Mouse (Mus musculus): Measurements from ENCODE around the gene Gpc4.

Gene Gpc4

DNA sequence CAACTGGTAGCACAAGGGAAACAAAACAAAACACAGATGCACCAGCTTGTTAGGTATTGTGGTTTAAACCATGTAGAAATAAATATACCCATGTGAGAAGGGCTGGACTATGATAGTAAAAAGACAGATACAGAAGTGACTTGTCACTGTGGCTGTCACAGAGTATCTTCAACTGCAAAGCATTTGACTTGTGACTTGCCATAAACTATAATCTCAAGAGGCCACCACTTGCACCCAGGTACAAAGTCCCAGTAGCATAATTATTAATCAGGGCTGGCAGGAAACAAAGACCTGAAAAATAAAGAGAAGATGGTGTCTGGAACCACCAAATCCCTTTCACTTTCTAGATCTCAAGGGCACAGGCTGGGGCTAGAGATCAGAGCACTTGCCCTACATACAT is 19.5 kb downstream of the Gpc4 start:
- no peak for DNase-seq (ENCODE audit: low spot score)

DNA sequence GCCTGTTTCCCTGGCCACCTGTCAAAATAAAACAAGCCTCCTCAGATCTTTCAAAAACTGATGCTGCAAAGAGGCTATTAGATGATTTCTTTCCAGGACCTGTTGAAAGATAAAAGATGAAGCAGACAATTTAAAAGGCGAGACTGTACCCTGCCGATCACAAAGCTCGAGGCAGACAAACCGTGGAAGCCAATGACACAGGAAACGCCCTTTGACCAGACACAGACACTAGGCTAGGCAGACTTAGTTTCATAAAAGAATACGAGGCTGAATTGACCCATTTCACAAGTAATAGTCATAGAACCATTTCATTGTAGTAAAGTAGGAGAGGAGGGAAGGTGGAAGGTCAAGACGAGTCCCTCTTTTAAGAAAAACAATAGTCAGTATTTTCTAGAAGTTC is 20.6 kb downstream of the Gpc4 start:
- no peak for DNase-seq (ENCODE audit: low spot score)

DNA sequence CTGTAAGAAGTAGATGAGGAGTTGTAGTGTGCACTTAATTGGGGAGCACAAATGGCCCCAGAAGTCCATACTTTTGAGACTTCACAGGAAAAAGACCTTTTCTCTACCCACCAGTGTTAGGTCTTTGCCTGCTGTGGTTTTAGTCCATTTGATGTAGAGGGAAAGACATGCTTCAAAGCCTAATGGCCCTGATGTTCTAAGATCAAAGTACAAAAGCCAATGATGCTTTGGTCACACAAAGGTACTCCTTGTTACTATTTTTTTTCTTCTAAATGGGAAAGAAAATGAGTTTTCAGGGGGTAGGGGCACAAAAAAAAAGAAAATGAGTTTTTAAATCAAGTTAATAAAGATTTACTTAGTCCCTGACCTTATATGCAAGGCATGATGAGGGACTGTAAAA is 24.7 kb downstream of the Gpc4 start:
- DNase-seq (ENCODE audit: low spot score): no peak

- DNase-seq (ENCODE audit: low spot score): no peak
Measured at GRCm38 (mm10) chrX:52138461-52139075, 26.5 kb downstream of the Gpc4 start.

GRCm38 (mm10) chrX:52138033-52138432 is 27.0 kb downstream of the Gpc4 start:
- DNase-seq (ENCODE audit: low spot score): no peak

- DNase-seq (ENCODE audit: low spot score): no peak
Measured at GRCm38 (mm10) chrX:52136525-52136924, 28.5 kb downstream of the Gpc4 start.

DNA sequence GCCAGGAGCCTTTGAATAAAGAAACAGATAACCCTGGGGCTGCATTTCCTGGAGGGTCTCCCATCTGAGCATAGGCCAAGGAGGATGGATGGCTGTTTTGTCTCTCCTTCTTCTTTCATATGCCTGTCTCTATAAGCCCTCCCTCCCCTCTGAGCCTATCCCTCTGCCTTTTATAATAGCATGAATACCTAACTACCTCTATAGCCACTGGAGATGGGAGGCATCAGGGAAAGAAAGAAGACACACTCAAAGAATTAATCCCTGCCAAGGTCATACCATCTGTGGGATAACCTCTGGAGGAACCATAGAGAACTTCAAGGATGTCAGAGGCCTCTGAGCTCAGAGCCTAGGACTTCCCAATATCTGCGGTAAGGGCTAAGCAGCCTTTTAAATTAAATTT is 35.4 kb downstream of the Gpc4 start:
- no peak for DNase-seq (ENCODE audit: low spot score)

- no peak for DNase-seq (ENCODE audit: low spot score)
Measured at GRCm38 (mm10) chrX:52128794-52129193, 36.3 kb downstream of the Gpc4 start.

GRCm38 (mm10) chrX:52113651-52114050 is 51.4 kb downstream of the Gpc4 start:
- DNase-seq (ENCODE audit: low spot score): no peak

- DNase-seq (ENCODE audit: low spot score): no peak
Measured at GRCm38 (mm10) chrX:52109663-52110062, 55.4 kb downstream of the Gpc4 start.

- no peak for DNase-seq (ENCODE audit: low spot score)
Measured at GRCm38 (mm10) chrX:52108966-52109365, 56.1 kb downstream of the Gpc4 start.

DNA sequence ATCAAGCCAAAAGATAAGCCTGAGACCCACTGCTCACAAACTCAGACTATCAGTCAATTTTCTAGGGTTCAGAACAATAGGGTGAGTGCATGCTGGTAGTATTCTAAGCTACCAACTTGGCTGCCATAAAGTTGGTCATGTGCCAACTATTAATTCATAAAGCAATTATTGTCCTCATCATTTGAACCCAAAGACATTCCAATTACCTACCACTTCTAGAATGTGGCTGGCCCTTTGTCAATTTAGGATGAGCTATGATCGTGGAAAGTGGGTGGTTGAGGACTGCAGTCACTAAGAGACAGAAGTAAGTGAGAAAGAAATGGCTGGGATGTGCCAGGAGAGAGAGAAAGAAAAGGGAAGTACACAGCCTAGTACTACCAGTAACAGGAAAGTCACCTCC is 61.3 kb downstream of the Gpc4 start:
- DNase-seq (ENCODE audit: low spot score): no peak

DNA sequence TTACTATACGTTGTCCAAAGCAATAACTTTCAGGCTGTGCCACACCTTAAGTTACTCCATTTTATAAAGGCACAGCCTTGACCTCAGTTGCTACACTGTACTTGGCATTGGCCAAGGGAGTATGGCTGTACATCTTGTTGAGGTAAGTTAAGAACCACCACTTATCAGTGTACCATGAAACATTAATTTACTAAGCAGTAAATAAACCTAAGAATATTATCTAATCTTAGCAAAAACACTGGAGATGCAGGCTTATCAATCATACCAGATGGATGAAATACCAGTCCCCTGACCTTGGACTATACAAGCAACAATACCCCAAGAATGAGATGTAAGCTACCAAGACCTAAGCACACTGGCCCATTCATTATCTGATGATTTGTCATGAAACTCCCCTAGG is 63.1 kb downstream of the Gpc4 start:
- no peak for DNase-seq (ENCODE audit: low spot score)

DNA sequence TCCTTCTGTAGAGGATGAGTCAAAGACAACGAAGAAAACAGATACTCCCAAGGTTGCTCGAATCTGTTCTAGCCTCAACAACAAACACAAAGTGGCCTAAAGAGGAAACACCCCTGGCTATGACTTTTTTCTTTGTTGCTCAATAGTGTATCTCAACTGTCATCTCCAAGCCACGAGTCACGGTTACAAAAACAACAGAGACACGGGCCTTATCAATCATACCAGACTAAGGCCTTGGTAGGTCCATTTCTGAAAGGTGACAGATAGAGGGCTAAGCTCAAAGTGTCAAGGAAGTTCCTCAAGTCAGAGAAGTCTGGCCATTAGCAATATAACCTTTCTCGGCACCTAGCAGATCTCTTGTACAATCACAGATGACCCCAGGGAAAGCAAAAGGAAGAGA is 63.6 kb downstream of the Gpc4 start:
- DNase-seq (ENCODE audit: low spot score): no peak

DNA sequence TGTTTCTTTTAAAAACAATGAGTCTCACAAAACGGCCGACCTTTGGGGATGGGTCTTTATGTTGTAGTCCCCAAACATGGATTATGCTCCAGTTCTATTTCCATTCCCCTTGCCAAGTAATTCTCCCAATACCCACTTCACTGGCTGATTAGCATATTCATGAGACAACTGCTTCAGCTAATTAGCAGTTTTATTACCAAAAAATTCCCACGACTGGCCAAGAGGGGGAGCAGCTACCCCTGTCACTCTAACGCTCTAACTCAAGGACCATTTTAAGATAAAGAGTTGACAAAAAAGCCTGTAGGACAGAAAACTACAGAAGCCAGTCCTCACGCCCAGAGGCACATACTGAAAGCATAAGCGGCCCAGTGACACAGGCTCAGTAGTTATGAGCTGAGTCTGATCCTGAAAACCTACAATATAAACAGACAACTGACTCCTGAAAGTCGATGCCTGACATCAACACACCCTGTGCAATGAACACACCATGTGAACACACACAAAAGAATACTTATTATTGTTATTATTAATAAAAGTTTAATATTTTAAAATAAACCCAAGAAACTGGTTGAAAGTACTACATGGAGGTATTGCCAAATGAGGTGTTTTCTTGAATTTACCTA is 77.2 kb downstream of the Gpc4 start:
- DNase-seq (ENCODE audit: low spot score): no peak

GRCm38 (mm10) chrX:52086885-52087573 is 78.0 kb downstream of the Gpc4 start:
- DNase-seq (ENCODE audit: low spot score): no peak

GRCm38 (mm10) chrX:52083557-52083956 is 81.5 kb downstream of the Gpc4 start:
- no peak for DNase-seq (ENCODE audit: low spot score)

- DNase-seq (ENCODE audit: low spot score): no peak
Measured at GRCm38 (mm10) chrX:52072410-52072809, 92.6 kb downstream of the Gpc4 start.

DNA sequence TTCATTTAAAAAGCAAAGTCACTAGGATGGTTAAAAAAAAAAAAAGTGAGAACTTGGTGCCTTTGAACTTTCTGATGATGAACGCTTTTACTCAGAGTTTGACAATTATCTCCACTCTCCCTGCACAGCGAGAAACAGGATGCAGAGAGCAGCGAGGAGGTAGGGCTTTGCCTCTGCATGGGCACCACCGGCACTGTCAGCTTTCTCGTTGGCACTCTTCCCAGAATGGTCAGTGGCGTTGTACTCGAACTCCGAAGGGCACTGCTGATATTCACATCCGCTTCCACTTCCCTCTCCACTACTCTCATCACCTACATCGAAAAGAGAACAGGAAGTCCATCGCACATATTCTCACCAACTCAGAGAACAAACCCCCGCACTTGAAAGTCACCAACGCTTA is 111.6 kb downstream of the Gpc4 start:
- DNase-seq (ENCODE audit: low spot score): no peak

GRCm38 (mm10) chrX:52052011-52052410 is 113.0 kb downstream of the Gpc4 start:
- no peak for DNase-seq (ENCODE audit: low spot score)

DNA sequence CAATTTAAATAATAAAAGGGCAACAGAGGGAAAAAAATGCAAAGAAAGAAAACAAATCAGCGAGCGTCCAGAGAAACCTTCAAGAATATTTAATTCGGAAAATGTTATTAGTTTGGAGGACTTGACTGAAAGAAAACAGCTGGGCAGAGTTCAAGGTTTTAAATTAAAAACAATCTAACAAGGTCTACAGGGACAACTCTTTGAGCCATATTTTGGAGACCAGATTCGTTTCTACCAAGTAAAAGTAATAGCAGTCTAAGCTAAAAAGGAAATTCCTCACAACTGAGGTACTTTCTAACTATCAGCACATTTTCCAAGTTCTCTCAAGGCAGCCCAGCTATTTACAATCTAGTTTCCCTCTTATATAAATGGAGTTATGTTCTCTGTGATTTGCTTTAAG is 114.1 kb downstream of the Gpc4 start:
- no peak for DNase-seq (ENCODE audit: low spot score)

GRCm38 (mm10) chrX:52039875-52040274 is 125.2 kb downstream of the Gpc4 start:
- no peak for DNase-seq (ENCODE audit: low spot score)

- DNase-seq (ENCODE audit: low spot score): no peak
Measured at GRCm38 (mm10) chrX:52030146-52030545, 134.9 kb downstream of the Gpc4 start.

GRCm38 (mm10) chrX:52017660-52018059 is 147.4 kb downstream of the Gpc4 start:
- no peak for DNase-seq (ENCODE audit: low spot score)
